Mouse (Mus musculus): ENCODE results near the gene Slc6a6.

GRCm38 (mm10) chr6:91650255-91650654 lies 33.6 kb upstream of the Slc6a6 start:
- TF ChIP-seq CTCF (IDR thresholded peaks at IDR 0.05; ENCODE audit: low read depth) = no peak
- TF ChIP-seq EP300 (IDR thresholded peaks at IDR 0.05; ENCODE audit: low read depth) = no peak

Measured in heart, postnatal 0 days (tissue).